Mouse (Mus musculus) frontal cortex, postnatal 10 days (tissue): ENCODE measurements at regions not wholly inside any gene's neighbourhood (a gene's known extent, or its start where the extent isn't known, plus 50 kb on each side); places are given as distances from the start of the nearest gene placed in this dataset.

Experiments used
- DNase-seq, 2 experiments: peaks; one replicate each; pipeline ENCODE4 v3.0.0; 2022; ENCODE audit warnings: low spot score in 2 of 2, mixed read lengths in 1 of 2

DNA sequence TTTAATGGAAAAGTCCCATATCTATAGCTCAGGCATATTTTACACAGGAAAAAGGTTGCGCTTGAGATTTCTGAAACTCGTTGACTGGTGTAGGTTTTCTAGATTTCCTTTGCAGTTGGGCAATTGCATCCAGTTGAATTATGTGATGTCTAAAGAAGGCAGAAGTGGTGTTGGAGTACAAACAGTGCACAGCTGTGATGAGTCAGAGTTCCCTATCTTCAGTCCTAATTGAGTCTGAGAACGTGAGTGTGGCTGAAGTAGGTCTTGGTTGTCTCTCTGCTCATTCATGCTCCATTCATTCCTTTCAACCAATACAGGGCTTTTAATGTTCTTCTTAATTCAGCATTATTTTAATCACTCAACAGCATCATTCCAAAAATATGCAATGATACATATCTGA is 142.9 kb upstream of the Dpyd start:
- DNase-seq = no peak

DNA sequence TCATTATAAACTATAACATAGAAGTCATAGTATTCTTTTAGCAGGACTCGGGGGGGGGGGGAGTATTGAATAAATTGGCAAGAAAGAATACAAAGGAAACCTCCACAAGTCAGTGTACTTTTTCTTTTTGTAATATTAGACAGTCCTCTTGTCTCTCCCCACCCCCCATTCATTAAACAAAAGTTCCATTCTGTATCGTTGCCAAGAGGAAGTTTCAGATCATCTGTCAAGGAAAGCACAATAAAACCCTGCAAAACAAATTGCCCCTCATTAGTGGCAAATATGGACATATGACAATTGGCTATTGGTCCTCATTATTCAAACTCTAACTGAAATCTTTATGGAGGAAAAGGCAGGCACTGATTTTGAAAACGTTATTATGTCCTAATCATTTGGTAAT is 140.2 kb upstream of the Dpyd start:
- no peak for DNase-seq

DNA sequence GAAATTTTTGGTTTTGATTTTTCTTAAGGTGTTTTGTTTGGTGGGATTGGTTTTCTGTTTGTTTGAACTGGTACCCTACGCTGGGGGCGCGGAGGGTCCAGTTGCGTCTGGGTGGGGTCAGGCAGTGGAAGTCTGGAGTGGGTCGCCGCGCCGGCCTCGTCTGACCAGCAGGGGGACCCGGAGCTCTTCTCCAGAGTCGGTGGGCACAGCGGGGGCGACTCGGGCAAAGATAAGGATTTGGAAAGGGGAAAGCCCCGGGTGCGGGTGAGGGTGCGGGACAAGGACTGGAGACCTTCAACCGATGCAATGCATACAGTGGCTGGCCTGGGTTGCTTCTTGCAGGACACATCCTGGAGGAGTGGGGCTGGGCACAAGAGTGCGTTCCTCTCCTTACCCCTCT is 136.2 kb upstream of the Dpyd start:
- peak in 1 of 2 experiments; percentile 60 for DNase-seq

DNA sequence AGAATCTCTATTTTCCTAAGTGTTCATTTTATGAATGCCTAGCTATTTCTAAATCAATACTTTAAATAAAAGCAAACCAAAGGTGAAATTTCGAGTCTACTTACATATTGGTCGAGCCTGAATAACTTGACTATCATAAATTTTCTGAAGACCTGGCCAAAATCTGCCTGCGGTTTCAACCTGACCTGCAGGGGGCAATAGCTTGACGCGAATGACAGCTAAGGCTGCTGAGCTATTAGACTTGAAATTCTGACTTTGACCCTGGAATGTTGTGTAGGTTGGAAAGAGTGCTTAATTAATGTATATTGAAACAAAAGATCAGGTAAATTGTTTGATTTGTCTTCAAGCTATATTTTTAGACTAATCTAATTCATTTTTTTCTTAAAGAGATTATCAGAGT is 133.4 kb upstream of the Dpyd start:
- peak; percentile 19 to 69 for DNase-seq

DNA sequence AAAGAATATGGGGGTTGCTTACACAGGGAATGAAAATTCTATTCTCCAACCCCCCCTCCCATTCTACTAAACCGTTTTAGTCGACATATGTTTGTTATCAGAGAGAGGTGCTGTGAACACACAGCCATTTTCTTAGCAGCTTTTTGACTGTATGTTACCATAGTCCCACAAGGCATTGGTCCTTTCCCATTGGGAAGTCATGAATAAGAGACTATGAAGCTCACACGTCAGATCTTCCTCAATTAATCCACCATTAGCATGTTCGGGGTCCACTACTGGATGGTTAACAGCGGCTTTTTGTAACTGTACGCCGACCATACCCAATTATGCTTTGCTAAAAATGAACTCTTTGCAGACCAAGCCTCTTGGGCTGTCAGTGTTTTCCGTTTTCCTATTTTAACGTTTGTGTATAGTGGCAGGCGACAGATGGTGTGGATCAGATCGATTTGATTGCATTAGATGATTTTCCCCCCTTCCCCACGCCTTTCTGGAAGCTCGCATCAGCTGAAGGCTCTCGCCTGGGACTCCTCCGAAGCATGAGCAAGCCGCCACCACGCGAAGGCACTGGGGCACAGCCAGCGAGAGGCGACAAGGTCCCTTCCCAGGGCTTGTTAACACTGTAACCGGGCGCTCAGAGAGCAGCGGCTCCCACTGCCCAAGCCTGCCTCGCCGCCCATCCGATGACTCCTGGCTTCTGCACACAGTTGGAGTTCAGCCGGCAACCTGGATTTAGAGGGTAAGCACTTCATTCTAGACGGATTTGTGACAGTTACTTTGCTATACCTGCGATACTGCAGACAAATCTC is 131.9 kb upstream of the Dpyd start:
- peak; percentile 32 to 63 for DNase-seq

DNA sequence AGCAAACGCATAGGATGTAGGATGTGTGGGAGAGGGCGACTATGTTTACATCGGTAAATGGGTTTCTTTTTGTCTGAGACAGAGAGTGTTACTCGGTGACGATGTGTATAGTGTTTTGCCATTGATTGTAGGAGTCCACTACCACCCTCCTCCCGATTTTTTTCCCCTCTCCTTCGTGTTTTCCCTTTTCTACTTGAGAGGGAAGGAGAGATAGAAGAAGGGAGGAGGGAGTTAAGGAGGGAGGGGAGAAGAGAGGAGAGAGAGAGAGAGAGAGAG is 131.4 kb upstream of the Dpyd start:
- DNase-seq = no peak

DNA sequence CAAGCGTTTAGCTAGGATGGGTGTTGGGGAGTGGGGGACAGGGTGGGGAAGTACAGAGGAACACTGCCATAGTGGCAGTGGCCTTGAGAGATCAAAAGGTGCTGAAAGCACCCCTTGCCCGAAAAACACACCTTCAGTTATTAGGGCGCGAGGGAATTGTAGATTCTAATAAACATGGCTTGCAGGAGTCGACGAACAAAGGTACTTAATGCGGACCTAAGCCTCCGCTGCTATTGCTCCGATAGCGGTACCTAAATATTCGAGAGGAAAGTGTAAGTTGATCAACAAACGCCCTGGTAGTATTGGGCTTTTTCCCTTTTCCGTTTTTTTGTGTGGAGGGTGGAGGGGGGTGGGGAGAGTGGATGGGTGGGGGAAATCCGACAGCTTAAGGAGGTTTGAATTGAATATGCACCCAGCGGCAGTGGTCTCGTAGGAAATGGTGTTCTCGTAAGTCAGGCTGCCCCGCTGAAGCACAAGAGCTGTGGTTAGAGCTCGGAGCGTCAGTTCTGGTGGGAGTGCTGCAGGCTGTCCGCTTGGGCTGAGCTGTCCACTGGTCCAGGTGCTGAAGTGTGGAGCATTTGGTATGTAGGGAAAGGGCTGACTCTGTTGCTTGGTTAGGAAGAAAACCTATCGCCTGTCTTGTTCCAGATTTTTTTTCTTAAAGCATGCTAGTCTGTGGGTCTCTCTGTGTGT is 130.8 kb upstream of the Dpyd start:
- DNase-seq = peak; percentile 32 to 64

DNA sequence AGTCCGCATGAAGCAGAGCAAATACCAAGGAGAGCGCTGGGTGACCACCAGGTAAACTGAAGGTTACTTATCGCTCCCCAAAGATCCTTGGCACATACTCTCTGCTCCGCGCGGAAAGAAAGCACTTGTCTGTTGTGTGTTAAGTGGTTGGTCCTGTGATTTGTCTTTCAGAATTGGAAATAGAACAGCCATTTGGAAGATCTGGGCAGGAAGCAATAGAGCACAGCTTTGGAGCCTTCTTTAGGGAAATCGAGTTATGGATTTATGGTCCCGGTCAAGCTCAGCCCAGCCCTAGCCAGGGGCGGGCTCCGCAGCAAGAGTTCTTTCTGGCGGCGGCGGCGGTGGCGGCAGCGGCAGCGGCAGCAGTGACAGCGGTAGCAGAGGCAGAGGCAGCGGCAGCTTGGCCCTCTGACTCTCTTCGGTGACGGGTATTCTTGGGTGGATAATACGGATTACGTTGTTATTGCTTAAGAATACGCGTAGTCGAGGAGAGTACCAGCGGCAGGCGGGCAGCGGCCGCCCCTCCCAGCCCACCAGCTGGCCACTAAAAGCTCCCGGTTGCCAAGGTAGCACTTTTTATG is 128.4 kb upstream of the Dpyd start:
- peak; percentile 13 to 21 for DNase-seq

DNA sequence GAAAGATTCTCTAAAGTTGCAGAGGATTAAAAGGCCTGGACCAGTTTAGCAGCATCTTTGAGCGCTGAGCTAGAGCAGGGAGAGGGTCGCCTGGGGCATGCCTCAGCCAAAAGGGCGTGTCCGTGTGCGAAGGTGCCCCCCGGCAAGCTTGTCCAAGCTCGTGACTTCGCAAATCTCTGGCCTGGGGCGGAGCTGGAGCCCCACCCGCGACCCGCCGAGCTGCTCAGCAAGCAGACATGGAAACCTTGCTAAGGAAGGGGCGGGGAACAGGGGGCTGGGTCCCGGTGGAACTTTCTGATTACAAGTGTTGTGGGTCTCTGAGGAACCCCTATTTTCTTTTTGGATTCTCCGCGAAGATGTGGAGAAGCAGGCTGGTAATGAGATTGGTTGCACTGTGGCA is 127.6 kb upstream of the Dpyd start:
- peak; percentile 10 to 41 for DNase-seq

DNA sequence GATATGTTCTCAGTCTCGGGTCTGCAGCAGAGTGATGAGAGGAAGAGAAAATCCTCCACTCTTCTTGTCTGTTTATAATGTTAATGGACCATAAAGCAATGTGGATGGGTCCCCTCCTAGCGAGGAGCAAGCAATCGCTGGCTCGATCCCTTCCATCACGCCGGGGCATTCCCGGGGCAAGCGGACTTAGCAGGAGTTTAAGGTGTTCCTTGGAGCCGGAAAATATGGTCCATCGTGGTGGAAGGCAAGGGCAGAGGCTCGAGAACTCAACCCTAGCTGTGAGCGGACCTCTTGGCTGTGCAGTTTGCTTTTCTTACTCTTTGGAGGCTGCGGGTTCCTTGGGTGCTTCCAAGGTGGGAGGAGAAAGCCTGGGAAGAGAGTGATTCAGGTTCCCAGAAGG is 127.1 kb upstream of the Dpyd start:
- peak in 1 of 2 experiments; percentile 11 for DNase-seq

DNA sequence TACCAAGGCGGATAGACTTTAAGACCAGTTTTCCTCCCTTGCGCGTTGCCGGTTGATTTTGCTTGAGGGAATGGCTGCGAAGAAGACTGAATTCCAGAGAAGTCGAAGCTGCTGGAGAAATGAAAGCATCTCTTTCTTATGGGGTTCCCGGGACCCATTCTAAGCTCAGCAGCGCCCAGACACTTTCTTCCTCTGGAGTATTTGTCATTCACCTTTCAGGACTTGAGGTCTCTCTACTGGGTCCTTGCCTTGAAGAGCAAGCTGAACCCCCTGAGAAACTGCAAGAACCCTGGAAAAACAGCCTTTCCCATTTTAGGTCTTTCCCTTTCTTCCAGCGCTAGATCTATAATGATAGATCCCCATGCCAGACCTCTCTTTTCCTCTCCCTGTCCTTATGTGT is 126.7 kb upstream of the Dpyd start:
- no peak for DNase-seq

DNA sequence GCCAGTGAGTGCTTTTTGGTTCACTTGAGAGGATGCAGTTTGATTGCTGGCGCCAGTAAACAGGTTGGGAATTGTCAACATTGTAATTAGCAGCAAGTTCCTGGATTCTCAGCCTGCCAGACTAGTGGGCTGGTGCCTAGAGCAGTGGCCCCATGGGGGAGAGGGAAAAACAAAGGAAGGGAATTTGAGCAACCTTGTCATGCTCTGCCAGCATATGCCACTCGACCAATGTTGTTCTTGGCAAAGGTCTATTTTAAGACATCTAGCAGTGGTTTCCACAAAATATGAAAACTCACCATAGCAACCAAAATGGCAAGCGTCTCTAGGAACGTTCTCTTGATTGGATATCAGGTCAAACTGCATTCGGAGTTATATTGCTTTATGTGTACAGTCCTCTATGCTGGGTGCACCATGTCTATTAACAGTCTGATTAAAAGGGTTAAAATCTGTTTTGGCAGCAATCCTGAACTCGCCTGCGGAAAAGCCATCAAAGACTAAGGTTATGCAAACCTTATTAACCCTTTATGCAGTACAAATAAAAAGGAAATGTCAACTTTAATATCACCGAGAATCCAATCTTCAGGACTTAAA is 118.1 kb upstream of the Dpyd start:
- DNase-seq = no peak

DNA sequence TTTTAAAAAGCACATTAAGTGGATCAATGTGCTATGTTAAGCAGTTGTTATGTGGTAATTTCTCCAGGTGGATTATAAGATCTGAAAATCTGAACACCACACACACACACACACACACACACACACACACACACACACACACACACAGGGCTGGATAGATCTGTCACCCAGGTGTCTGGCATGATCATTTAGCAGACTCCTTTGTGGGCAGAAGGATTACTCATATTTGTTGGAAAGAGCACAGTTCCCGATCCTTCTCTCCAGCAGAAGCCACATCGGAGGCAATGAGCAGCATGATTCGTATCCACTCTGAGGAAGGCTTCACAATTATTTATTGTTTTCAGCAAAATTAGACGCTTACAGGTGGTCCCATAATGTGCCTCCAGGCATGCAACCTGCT is 116.6 kb upstream of the Dpyd start:
- DNase-seq = no peak

DNA sequence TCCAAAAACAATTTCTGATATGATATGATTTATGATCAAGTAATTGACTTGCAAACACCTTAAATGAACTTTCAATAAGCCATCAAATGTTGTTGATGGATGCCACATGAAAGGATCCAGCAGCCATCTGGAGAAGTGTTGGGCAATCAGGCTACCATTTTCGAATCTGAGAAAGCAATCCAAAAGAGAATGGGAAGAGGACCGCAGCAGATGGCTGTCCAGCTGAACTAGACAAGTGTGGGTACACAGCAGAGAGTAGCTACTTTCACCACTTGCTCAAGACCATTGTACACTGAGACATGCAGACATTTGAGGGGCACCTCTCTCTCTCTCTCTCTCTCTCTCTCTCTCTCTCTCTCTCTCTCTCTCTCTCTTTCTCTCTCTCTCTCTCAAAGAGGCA is 102.3 kb upstream of the Dpyd start:
- no peak for DNase-seq

DNA sequence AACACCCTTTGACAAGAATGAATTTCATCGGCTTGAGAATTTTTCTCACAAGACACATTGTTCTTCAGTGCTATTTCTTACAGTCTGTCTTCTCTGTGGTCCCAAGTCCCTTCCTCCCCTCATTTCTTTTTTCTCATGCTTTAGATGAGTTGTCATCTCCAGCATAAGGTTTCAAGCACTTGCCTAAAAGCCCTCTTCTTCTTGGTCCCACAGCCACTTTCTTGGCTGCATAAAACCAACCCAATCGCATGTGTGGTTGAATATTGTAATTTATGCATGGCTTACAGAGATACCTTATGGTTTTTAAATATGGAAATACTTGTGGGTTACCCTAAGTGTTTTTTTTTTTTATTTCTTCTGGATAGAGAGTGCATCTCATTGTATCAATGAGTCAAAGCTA is 96.3 kb upstream of the Dpyd start:
- DNase-seq = no peak

DNA sequence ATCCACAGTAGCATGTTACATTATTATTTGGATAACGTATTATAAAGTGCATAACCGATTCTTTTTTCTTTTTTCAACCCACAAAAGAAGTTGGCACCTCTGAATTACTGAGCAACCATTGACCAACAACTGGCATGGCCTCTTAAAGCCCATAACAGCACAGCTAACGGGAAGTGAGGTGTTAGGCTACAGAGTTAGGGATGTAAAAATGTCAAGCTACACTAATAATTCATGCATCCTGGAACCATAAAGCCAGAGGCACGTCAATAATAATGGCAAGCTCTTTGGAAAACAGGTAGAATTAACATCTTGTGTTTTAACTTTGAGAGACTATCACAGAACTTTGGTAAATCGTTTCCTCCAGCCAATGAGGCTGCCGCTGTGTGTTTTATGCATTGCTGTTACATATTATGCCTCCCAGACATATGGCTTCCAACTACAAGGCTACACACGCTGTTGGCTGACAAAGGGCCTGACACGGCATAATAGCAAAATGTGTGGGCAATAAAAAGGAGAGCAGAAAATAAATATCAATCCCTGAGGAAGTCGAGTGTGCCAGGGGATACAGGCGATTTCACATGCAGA is 89.6 kb upstream of the Dpyd start:
- no peak for DNase-seq

DNA sequence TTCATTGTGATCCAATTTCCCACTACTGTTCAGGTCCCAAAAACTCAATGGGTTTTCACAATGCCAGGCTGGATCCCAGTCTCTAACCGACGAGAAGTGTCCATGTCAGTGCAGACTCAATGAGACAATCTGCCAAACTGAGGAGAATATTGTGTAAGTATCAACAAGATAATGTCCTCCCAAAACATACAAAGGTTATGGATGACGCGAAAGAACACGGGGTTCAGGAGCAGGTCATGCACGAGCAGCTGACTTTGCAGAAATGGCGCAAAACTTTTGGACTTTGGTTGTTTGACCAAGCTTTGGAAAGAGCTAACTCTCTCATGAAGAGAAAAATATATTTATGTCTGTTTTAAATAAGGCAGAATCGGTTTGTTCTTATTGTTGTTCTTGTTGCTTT is 83.9 kb upstream of the Dpyd start:
- no peak for DNase-seq

DNA sequence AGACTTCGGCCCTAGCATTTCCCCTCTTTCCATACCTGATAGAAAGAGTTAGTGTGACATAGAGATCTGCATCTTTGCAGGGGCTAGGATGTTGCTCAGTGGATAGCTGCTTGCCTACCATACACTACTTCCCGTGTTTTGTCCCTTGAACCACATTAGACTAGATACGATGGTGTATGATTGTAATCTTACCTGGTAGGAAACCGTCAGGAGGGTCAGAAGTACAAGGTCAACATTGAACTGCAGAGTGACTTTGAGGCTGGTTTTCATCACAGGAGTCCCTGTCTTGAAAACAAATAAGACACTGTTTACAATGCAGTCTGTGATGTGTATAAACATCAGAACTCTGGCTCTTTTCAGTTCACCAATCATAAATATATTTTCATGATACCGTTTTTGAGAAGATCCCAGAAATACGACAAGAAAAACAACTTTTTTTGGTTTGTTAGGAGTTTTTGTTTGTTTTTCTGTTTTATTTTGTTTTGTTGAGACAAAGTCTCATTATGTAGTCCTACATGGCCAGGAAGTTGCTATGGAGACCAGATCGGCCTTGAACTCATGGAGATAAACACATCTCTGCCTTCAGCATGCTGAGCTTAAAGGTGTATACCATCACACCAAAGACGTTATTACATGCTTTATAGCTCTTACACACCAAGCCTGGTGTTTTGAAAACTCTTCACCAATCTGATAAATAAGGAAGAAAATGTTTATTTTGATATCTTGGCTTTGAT is 81.2 kb upstream of the Dpyd start:
- DNase-seq = no peak

DNA sequence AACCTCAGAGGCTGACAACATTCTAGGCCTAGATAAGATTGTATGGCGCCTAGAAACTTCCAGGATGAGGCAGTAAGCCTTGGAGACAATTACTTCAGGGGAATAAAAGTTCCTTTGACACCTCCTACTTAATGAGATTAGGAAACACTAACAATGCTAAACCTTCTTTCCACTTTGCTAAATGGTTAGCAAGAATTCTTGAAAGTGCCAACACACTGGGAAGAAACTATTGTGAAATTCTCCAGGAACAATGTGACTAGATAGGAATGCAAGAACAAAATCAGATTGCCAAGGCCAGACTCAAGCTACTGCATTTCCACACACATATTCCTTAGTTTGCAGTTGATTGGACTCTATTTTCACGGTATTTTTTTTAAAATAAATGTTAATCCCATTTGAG is 76.0 kb upstream of the Dpyd start:
- no peak for DNase-seq

DNA sequence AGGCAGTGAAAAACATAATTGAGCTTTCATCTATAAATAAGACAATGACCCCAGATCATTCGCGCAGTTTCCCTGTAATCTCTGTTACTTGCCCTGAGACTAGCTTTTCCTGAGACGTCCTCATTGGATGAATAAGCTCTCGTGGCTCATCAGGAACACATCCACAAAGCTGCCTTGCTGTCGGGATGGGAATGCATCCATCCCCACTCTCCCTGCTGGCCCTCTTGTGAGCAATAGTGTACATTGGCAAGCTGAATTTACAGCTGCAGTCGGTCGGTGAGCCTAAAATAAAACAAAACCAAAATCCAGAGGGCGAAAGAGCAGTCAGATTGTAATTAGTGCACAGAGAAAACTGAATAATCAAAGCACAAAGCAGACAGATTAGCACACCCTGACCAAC is 74.5 kb upstream of the Dpyd start:
- no peak for DNase-seq

DNA sequence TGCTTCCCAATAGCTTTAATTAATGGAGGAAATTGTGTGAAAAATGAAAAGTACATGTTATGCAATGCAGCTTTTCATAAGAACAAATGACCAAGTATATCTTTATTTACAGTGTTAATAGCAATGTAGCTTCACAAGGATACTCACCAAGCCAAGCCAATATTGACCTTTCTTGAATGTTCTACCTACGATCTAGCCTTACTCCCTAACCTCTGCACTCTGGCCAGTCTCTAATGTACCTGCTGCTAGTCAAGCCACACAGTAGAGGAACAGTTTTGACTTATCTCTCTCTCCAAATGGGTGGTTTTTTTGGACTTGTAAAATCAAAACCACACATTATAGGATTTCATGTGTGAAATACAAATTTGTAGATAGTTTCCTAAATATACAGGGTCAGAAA is 70.8 kb upstream of the Dpyd start:
- no peak for DNase-seq

DNA sequence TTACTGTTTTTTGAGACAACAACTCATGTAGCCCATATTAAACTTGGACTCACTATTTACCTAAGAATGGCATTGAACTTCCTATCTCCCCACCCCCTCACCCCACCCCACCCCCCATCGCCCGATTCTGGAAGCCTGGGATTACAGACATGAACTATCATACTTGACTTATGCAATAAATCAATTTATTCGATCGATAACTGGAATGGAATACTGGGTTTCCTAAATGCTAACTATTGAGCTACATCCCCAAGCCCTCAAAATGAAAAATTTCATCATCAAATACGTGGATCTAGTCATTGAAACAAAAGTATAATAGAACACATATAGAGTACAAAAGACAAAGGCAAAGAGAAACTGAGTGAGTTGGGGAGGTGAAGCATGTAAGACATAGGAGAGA is 70.1 kb upstream of the Dpyd start:
- no peak for DNase-seq
